Mouse (Mus musculus) cortical plate, adult 2 months (tissue): ENCODE measurements around the gene Hist1h2bm.

Source experiments
- CTCF ChIP-seq: fragments of 200-500 bp; IDR thresholded peaks from 2 replicates; pipeline ENCODE4 v1.5.1; 2011; ENCODE audit warnings: mild to moderate bottlenecking, control low read depth, low read length; ENCODE audit not compliant: insufficient read depth; ENCODE audit errors: extremely low read depth
- POLR2A ChIP-seq: fragments of 200-500 bp; IDR thresholded peaks from 2 replicates; pipeline ENCODE4 v1.6.1; 2011; ENCODE audit warnings: mild to moderate bottlenecking, low read length, control low read depth; ENCODE audit not compliant: insufficient read depth; ENCODE audit errors: extremely low read depth

- TF ChIP-seq CTCF (no peak), POLR2A (no peak)
These were observed 30.5 kb downstream of the Hist1h2bm start for GRCm38 (mm10) chr13:21752356-21752755.
